Mouse (Mus musculus): Measurements from ENCODE around the gene Tspan11. TPM values are rescaled to one million over a fixed set of nuclear protein-coding genes. Genes with fewer than 3 reads are reported as not detected.

Gene Tspan11
- total RNA-seq, 2 experiments from 2014 or later: 3.8 to 5.5 TPM

GRCm38 (mm10) chr6:127872581-127872980, 14.8 kb upstream of the Tspan11 start:
- intact Hi-C loops (cut with DNase I): no loop called here
- no peak for DNase-seq (ENCODE audit: low spot score in 2 of 2)

- intact Hi-C loops (cut with DNase I): no loop called here
- no peak for DNase-seq (ENCODE audit: low spot score in 2 of 2)
Observed at GRCm38 (mm10) chr6:127875883-127876282, 11.5 kb upstream of the Tspan11 start.

- DNase-seq (ENCODE audit: low spot score in 2 of 2): no peak
- intact Hi-C loops (cut with DNase I): no loop called here
Observed at GRCm38 (mm10) chr6:127876436-127876835, 11.0 kb upstream of the Tspan11 start.

GRCm38 (mm10) chr6:127877026-127877425, 10.4 kb upstream of the Tspan11 start:
- intact Hi-C loops (cut with DNase I): no loop called here
- no peak for DNase-seq (ENCODE audit: low spot score in 2 of 2)

GRCm38 (mm10) chr6:127879472-127879871, 7.9 kb upstream of the Tspan11 start:
- intact Hi-C loops (cut with DNase I): no loop called here
- DNase-seq (ENCODE audit: low spot score in 2 of 2): no peak

- DNase-seq (ENCODE audit: low spot score in 2 of 2): no peak
- intact Hi-C loops (cut with DNase I): no loop called here
Observed at GRCm38 (mm10) chr6:127886916-127887315, 473 bp upstream of the Tspan11 start.

GRCm38 (mm10) chr6:127888581-127888980, 1.2 kb downstream of the Tspan11 start:
- no peak for DNase-seq (ENCODE audit: low spot score in 2 of 2)

GRCm38 (mm10) chr6:127893611-127894010, 6.2 kb downstream of the Tspan11 start:
- intact Hi-C loops (cut with DNase I): no loop called here

More at GRCm38 (mm10) chr6:127888581-127888980, 1.2 kb downstream of the Tspan11 start:
- intact Hi-C loops (cut with DNase I): no loop called here

GRCm38 (mm10) chr6:127894999-127895398, 7.6 kb downstream of the Tspan11 start:
- intact Hi-C loops (cut with DNase I): no loop called here
- no peak for DNase-seq (ENCODE audit: low spot score in 2 of 2)

More at GRCm38 (mm10) chr6:127893611-127894010, 6.2 kb downstream of the Tspan11 start:
- DNase-seq (ENCODE audit: low spot score in 2 of 2): no peak

GRCm38 (mm10) chr6:127896425-127896824, 9.0 kb downstream of the Tspan11 start:
- intact Hi-C loops (cut with DNase I): no loop called here

GRCm38 (mm10) chr6:127897342-127897741, 10.0 kb downstream of the Tspan11 start:
- intact Hi-C loops (cut with DNase I): no loop called here
- no peak for DNase-seq (ENCODE audit: low spot score in 2 of 2)

More at GRCm38 (mm10) chr6:127896425-127896824, 9.0 kb downstream of the Tspan11 start:
- DNase-seq (ENCODE audit: low spot score in 2 of 2): no peak

GRCm38 (mm10) chr6:127900062-127900461, 12.7 kb downstream of the Tspan11 start:
- no peak for DNase-seq (ENCODE audit: low spot score in 2 of 2)
- intact Hi-C loops (cut with DNase I): no loop called here

GRCm38 (mm10) chr6:127901261-127901660, 13.9 kb downstream of the Tspan11 start:
- intact Hi-C loops (cut with DNase I): no loop called here
- DNase-seq (ENCODE audit: low spot score in 2 of 2): no peak

GRCm38 (mm10) chr6:127901669-127902068, 14.3 kb downstream of the Tspan11 start:
- DNase-seq (ENCODE audit: low spot score in 2 of 2): no peak
- intact Hi-C loops (cut with DNase I): no loop called here

GRCm38 (mm10) chr6:127902559-127902958, 15.2 kb downstream of the Tspan11 start:
- peak; percentile 56 to 68 for DNase-seq (ENCODE audit: low spot score in 2 of 2)
- intact Hi-C loops (cut with DNase I): no loop called here

GRCm38 (mm10) chr6:127910638-127911037, 23.2 kb downstream of the Tspan11 start:
- DNase-seq (ENCODE audit: low spot score in 2 of 2): no peak
- intact Hi-C loops (cut with DNase I): no loop called here

GRCm38 (mm10) chr6:127911687-127912086, 24.3 kb downstream of the Tspan11 start:
- DNase-seq (ENCODE audit: low spot score in 2 of 2): no peak
- intact Hi-C loops (cut with DNase I): no loop called here

GRCm38 (mm10) chr6:127912938-127913337, 25.5 kb downstream of the Tspan11 start:
- DNase-seq (ENCODE audit: low spot score in 2 of 2): no peak
- intact Hi-C loops (cut with DNase I): no loop called here

- intact Hi-C loops (cut with DNase I): no loop called here
- no peak for DNase-seq (ENCODE audit: low spot score in 2 of 2)
Observed at GRCm38 (mm10) chr6:127916993-127917392, 29.6 kb downstream of the Tspan11 start.

- intact Hi-C loops (cut with DNase I): no loop called here
- no peak for DNase-seq (ENCODE audit: low spot score in 2 of 2)
Observed at GRCm38 (mm10) chr6:127917712-127918111, 30.3 kb downstream of the Tspan11 start.

- intact Hi-C loops (cut with DNase I): no loop called here
- no peak for DNase-seq (ENCODE audit: low spot score in 2 of 2)
Observed at GRCm38 (mm10) chr6:127919491-127919890, 32.1 kb downstream of the Tspan11 start.

- intact Hi-C loops (cut with DNase I): loop anchor here (5.0 kb wide), 2 partner anchors 153 to 303 kb away; partner anchors contain the start of gene Prmt8
- peak; percentile 85 to 86 for DNase-seq (ENCODE audit: low spot score in 2 of 2)
Observed at GRCm38 (mm10) chr6:127920652-127921051, 33.3 kb downstream of the Tspan11 start.

All from left cerebral cortex, postnatal 14 days (tissue).